Mouse (Mus musculus): ENCODE data around the gene Clca1. TPM values are rescaled to one million over a fixed set of nuclear protein-coding genes. Genes with fewer than 3 reads are reported as not detected.

The Clca1 gene
- polyA plus RNA-seq, 1 experiment from 2014 or later = not detected

DNA sequence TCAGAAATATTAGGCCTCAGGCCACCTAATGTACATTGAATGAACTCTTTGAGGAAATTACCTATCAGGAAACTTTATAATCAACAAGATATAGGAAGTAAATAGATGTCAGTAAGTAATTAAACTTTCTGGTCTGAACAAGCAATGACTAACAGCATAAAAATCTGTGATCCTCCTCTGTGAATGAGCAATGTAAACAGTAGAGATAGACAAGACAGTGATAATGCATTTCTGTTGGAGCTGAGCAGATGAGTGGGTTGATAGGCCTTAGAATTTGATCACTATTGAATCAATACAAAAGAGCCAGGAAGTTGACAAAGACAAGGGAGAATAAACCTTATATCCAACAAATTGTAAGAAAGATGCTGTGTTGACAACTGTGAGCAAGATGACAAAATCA is 40.0 kb downstream of the Clca1 start:
- Histone ChIP-seq H3K27me3 (ENCODE audit: poor library complexity, severe bottlenecking) (no peaks in the 10 kb centered on the region), H3K4me1 (no peaks in the 10 kb centered on the region), H3K36me3 (replicated peaks) (no peaks in the 10 kb centered on the region), H3K27ac (no peak overlapping the region), H3K9me3 (no peaks in the 10 kb centered on the region), H3K4me3 (no peak overlapping the region)
- no peak for DNase-seq (ENCODE audit: extremely low spot score, low spot score)

DNA sequence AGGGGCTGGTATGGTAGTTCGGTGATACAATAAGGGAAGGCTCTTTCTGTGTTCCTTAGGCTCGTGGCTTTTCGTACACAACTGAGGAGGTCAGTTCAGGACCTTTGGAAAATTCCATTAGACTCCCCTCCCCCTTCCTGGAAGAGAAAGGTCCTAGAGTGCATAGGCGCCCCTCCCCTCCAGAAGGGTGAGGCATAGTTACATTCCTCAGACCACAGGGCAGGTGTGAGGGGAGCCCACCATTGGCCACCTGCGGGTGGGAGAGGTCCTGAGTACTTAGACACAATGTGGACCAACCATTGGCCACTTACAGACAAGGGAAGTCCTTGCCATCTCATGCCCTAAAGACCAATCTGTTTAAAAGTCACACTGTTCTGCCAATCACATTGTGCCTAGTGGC is 46.7 kb downstream of the Clca1 start:
- H3K9me3 ChIP-seq = no peaks in the 10 kb centered on the region
- DNase-seq (ENCODE audit: extremely low spot score, low spot score) = no peak
- no peaks in the 10 kb centered on the region for H3K4me1 ChIP-seq
- WGBS = 85% methylated on average over 5 of the region's 5 CpGs
- H3K27me3 ChIP-seq (ENCODE audit: poor library complexity, severe bottlenecking) = no peaks in the 10 kb centered on the region
- no peak overlapping the region for H3K27ac ChIP-seq
- H3K36me3 ChIP-seq (replicated peaks) = no peaks in the 10 kb centered on the region
- no peak overlapping the region for H3K4me3 ChIP-seq

DNA sequence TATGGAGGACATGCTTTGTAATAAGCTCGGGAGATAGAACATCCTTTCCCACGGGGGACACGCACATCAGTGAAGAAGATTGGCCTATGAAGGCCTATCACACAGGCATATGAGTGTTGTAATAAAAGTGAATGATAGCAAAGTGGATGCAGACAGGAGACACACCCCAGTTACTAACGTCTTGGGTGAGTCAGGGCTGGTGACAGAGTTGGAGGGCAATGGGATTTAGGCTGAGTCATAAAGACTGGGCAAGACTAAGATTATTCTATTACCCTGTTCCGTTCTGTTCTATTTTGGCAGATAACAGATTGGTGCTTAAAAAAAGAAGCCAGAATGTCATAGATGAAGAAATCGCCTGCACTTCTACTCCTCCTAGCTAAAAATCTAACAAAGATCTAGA is 52.0 kb downstream of the Clca1 start:
- Histone ChIP-seq H3K27ac (no peak overlapping the region), H3K36me3 (replicated peaks) (no peaks in the 10 kb centered on the region), H3K4me3 (no peak overlapping the region), H3K4me1 (peaks cover 5% of the 10 kb centered on the region), H3K27me3 (ENCODE audit: poor library complexity, severe bottlenecking) (no peaks in the 10 kb centered on the region), H3K9me3 (no peaks in the 10 kb centered on the region)
- DNase-seq (ENCODE audit: extremely low spot score, low spot score) = no peak
- WGBS = 87% methylated on average over 6 of the region's 6 CpGs

DNA sequence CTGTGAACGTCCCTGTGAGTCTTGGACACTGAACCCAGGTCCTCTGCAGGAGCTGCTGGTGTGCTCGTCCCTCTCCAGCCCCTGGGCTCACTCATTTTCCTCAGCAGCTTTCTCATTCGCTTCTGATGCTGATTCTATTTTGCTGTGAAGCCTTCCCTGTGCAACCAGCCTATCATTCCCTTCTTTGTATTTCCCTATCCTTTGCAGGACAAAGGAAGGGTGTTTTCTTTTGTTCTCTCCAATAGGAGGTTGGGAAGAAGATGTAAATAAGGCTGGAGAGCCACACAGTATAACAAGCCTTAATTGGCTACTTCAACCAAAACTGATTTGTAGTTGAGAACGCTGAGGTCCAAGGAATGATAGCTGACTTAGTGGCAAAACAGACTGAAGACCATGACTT is 54.9 kb downstream of the Clca1 start:
- H3K4me1 ChIP-seq = peaks cover 5% of the 10 kb centered on the region
- H3K27ac ChIP-seq = no peak overlapping the region
- no peaks in the 10 kb centered on the region for H3K9me3 ChIP-seq
- DNase-seq (ENCODE audit: extremely low spot score, low spot score) = no peak
- H3K4me3 ChIP-seq = no peak overlapping the region
- WGBS = 13% methylated on average over 4 of the region's 4 CpGs
- H3K27me3 ChIP-seq (ENCODE audit: poor library complexity, severe bottlenecking) = no peaks in the 10 kb centered on the region
- H3K36me3 ChIP-seq (replicated peaks) = no peaks in the 10 kb centered on the region

DNA sequence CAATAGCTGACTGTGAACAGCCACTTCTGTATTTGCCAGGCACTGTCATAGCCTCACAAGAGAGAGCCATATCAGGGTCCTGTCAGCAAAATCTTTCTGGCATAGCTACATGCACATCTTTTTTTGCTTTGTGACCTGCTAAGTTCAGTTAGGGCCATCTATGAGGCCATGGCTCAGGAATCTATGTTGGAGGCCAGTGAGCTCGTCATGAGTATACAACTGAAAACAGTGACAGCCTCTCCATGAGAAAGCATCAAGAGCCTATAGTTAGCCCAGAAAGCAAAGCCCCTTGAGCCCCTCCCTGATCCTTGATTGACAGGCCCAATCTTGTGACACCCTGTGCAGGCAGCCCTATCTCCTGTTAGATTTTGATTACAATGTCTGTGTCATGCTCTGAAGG is 56.5 kb downstream of the Clca1 start:
- Histone ChIP-seq H3K27me3 (ENCODE audit: poor library complexity, severe bottlenecking) (no peaks in the 10 kb centered on the region), H3K27ac (no peak overlapping the region), H3K4me1 (peaks cover 5% of the 10 kb centered on the region), H3K4me3 (no peak overlapping the region), H3K9me3 (no peaks in the 10 kb centered on the region), H3K36me3 (replicated peaks) (no peaks in the 10 kb centered on the region)
- WGBS = 71% methylated on average over 1 of the region's 1 CpGs
- DNase-seq (ENCODE audit: extremely low spot score, low spot score) = no peak

DNA sequence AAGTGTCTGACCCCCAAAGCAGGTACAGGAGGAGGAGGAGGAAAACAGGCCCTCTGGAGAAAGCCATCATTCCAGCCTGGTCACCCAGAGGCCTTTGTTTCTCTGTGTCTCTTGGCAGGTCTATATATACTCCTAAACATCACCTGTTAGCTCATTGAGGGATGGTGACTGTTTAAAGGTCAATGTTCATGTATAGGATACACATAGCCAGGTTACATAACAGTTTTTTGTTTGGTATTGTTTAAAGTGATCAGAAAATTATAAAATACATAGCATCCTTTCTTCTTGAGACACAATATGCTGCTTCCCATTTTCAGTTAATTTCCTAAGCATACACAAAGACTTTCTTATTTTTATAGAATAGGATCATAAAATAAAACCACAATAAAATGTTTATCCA is 57.6 kb downstream of the Clca1 start, which contains the start of gene Clca4a:
Gene Clca4a (minus strand): TSS at position 101 of the 400 bp plus-strand sequence.
- peaks cover 5% of the 10 kb centered on the region for H3K4me1 ChIP-seq
- no peaks in the 10 kb centered on the region for H3K27me3 ChIP-seq (ENCODE audit: poor library complexity, severe bottlenecking)
- DNase-seq (ENCODE audit: extremely low spot score, low spot score) = no peak
- no peaks in the 10 kb centered on the region for H3K36me3 ChIP-seq (replicated peaks)
- H3K4me3 ChIP-seq = no peak within 1 kb of the TSS
- H3K27ac ChIP-seq = no peak within 1 kb of the TSS
- H3K9me3 ChIP-seq = no peaks in the 10 kb centered on the region

DNA sequence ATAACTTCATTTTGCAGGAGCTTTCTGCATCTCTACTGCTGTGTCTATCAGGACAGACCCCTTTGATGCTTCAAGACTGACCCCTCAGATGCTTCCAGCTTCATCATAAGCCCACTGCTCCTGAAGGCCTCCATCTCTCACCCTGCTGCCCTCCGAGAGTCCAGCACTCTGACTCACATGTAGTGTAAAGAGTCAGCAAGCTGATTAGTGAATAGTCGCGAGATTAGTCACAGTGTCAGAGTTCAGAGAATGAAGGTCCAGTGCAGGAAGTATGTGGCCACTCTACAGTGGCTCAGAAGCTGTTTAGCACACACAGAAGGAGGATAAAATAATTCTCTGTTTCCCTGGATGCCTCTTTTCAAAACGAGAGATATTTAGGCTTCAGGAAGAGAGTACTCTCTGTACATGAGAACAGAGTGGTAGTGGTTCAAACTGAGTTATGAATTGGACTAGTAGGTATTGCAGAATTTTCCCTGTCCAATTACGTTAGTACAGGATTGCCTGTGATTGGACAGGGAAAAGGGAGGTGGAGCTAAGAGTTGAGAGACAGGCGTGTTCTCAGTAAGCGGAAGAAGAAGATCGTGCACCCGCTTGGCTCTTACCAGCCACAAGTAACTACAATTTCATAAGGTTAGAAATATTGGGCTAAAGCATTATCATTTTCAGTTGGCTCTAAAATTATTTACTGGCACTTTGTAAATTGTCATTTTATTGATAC is 60.9 kb downstream of the Clca1 start:
- H3K4me3 ChIP-seq = no peak overlapping the region
- DNase-seq (ENCODE audit: extremely low spot score, low spot score) = no peak
- no peaks in the 10 kb centered on the region for H3K9me3 ChIP-seq
- H3K4me1 ChIP-seq = no peaks in the 10 kb centered on the region
- no peaks in the 10 kb centered on the region for H3K36me3 ChIP-seq (replicated peaks)
- WGBS = 83% methylated on average over 9 of the region's 9 CpGs
- H3K27me3 ChIP-seq (ENCODE audit: poor library complexity, severe bottlenecking) = no peaks in the 10 kb centered on the region
- H3K27ac ChIP-seq = no peak overlapping the region

DNA sequence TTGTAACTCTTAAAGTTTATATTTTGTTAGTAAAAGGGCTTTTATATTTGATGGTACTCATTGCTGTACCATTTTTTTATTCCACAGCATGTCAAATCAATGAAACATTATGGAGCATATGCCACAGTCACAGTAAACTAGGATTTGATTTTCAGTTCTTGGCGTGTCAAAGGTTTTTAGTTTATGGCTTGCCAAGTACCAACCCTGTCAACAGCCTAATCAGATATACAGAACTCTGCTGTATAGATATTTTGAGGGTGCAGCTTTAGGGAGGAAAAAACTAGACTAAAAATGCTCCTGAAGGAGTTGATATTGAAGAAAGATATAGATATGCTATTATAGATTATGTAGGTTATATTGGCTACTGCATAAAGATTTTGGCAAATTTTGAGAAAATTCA is 62.8 kb downstream of the Clca1 start:
- H3K9me3 ChIP-seq = no peaks in the 10 kb centered on the region
- no peaks in the 10 kb centered on the region for H3K36me3 ChIP-seq (replicated peaks)
- H3K27me3 ChIP-seq (ENCODE audit: poor library complexity, severe bottlenecking) = no peaks in the 10 kb centered on the region
- no peak overlapping the region for H3K4me3 ChIP-seq
- no peak for DNase-seq (ENCODE audit: extremely low spot score, low spot score)
- H3K27ac ChIP-seq = no peak overlapping the region
- WGBS = 88% methylated on average over 1 of the region's 1 CpGs
- no peaks in the 10 kb centered on the region for H3K4me1 ChIP-seq

DNA sequence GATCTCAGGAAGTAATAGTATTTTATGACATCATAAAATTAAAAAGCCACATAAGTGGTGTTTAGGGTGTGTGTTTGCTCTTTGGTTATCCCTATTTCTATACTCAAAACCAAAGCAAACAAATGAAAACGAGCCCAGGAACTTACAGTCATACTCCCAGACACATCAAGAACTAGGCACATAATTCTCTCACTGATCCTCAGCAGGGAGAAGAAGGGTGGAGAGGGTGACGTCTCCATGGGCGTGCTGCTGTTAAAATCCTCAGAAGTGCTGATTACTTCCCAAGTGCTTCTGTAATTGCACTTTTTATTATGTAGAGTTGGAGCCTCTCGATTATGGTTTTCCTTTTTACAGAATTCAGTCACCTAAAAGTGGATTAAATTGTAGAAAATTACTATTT is 66.5 kb downstream of the Clca1 start:
- Histone ChIP-seq H3K4me3 (no peak overlapping the region), H3K36me3 (replicated peaks) (no peaks in the 10 kb centered on the region), H3K27me3 (ENCODE audit: poor library complexity, severe bottlenecking) (no peaks in the 10 kb centered on the region), H3K27ac (no peak overlapping the region), H3K4me1 (no peaks in the 10 kb centered on the region), H3K9me3 (no peaks in the 10 kb centered on the region)
- 74% methylated on average over 4 of the region's 4 CpGs for WGBS
- no peak for DNase-seq (ENCODE audit: extremely low spot score, low spot score)

Other genes starting within 250 kb of the Clca1 start
- gene Clca3a2, start 213.3 kb downstream of the Clca1 start, polyA plus RNA-seq (2016; fragmentation: Nextera tagmentation; extraction: Ambion mirVana) = not detected in 2 replicates
- gene Clca3b, start 183.4 kb downstream of the Clca1 start, polyA plus RNA-seq (2016; fragmentation: Nextera tagmentation; extraction: Ambion mirVana) = not detected in 2 replicates
- not detected in 2 replicates for gene Clca4b, start 100.2 kb downstream of the Clca1 start, polyA plus RNA-seq (2016; fragmentation: Nextera tagmentation; extraction: Ambion mirVana)
- 0.05 TPM in 1 of 2 replicates, not detected in the other for gene Clca4a, start 57.7 kb downstream of the Clca1 start, polyA plus RNA-seq (2016; fragmentation: Nextera tagmentation; extraction: Ambion mirVana)
- gene Clca2, start 66.7 kb upstream of the Clca1 start, polyA plus RNA-seq (2016; fragmentation: Nextera tagmentation; extraction: Ambion mirVana) = 0.10 and 0.12 TPM in 2 replicates
- 21.6 and 26.0 TPM in 2 replicates for gene Odf2l, start 85.8 kb upstream of the Clca1 start, polyA plus RNA-seq (2016; fragmentation: Nextera tagmentation; extraction: Ambion mirVana)

Measured in forebrain, embryonic 10.5 days (tissue).